Mouse (Mus musculus) brain, embryonic 14.5 days (tissue): ENCODE results near the gene Rbm12. TPM values are rescaled to one million over a fixed set of nuclear protein-coding genes. Genes with fewer than 3 reads are reported as not detected.

Source experiments
- DNase-seq: peaks from one replicate; pipeline ENCODE4 v3.0.0-alpha.2; 2011; ENCODE audit warnings: low read depth
- CTCF ChIP-seq: fragments of 200-500 bp; IDR thresholded peaks from 2 replicates; pipeline ENCODE4 v1.5.1; 2012; ENCODE audit warnings: inconsistent platforms, mild to moderate bottlenecking, moderate library complexity, borderline replicate concordance; ENCODE audit not compliant: insufficient read depth, insufficient read length; ENCODE audit errors: extremely low read depth
- POLR2A ChIP-seq: fragments of 200-500 bp; IDR thresholded peaks from 2 replicates; pipeline ENCODE4 v1.6.1; 2012; ENCODE audit warnings: mild to moderate bottlenecking, inconsistent platforms, borderline replicate concordance; ENCODE audit not compliant: poor library complexity, insufficient read depth, insufficient read length, severe bottlenecking; ENCODE audit errors: extremely low read depth
- polyA plus RNA-seq: library from polyadenylated mRNA; depleted of rRNA; stranded (reverse); fragments of >200 nt; gene quantifications from 2 replicates; pipeline ENCODE4 v1.2.3, GENCODE M21; 2012; rRNA removed

The Rbm12 gene
- polyA plus RNA-seq = 25.9 and 36.7 TPM in 2 replicates

DNA sequence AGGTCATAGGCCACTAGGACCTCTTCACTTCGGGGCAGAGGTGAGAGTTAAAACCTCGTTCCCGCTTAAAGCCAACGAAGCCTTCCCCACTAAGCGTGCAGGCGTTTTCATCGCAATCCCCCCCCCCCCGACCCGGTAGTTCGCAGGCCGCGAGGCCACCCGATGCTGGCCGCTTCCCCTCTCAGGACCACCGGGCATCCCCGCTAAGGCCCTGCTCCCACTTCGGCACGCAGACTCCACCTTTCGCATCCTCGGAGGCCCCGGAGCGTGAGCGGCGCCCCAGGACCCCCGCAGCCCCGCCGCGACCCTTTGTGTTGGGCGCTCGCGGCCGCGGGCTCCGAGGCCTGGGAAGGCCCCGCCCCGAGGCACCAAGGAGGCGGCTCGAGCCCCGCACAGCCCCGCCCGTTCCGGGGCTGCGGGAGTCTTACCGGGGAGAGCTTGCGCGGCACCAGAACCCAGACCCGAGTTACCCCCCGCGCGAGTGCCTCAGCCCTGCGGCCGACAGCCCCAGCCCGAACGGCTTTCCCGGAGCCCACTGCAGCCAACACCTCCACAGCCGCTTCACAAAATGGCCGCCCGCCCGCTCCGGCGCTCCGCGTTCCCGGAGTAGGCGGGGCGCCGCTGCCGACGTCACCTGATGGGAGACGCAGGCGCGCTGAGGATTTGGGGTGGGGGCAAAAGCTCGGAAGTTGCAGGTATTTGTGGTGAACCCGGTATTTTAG, at the start of gene Rbm12, which contains the start of gene Cpne1:
Gene Rbm12, minus strand, starts transcription at position 621 of the 722 bp plus-strand sequence.
Gene Cpne1, minus strand, starts transcription at position 608 of the 722 bp plus-strand sequence.
- no peak for TF ChIP-seq CTCF
- peak; percentile 79 for TF ChIP-seq POLR2A
- DNase-seq = peak; percentile 96

GRCm38 (mm10) chr2:156151538-156151937, 39.8 kb upstream of the Rbm12 start:
- no peak for TF ChIP-seq POLR2A
- TF ChIP-seq CTCF = no peak
- peak; percentile 14 for DNase-seq

DNA sequence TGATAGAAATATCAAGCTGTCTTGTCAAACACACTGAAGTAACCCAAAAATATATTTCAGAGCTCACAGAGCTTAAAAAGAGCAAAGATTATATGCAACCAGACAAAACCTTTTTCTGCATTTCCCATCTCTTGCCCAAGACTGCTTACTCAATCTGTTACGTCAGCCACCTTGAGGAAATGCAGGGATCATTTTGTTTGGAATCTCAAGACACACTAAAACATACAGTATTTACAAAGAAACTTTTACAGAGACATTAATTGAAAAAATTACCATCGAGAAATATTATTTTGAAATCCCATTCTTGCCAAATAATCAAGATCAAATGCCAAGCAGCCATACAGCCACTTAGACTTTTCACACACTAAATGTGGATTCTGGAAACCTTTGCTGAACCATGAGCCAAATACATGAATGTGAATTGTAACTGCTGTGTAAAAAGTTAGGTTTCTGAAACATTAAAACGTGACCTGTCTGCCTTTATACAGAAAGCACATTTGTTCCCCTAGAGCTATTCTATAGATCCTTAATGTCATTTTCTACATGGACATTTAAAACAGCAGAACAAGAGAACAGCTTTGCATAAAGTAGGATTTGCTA, 35.6 kb upstream of the Rbm12 start:
- no peak for DNase-seq
- TF ChIP-seq CTCF (no peak), POLR2A (no peak)

GRCm38 (mm10) chr2:156146272-156146989, 34.7 kb upstream of the Rbm12 start:
- TF ChIP-seq CTCF (no peak), POLR2A (no peak)
- DNase-seq = no peak

- TF ChIP-seq CTCF (no peak), POLR2A (no peak)
These were observed 33.8 kb upstream of the Rbm12 start for GRCm38 (mm10) chr2:156145486-156146130.

DNA sequence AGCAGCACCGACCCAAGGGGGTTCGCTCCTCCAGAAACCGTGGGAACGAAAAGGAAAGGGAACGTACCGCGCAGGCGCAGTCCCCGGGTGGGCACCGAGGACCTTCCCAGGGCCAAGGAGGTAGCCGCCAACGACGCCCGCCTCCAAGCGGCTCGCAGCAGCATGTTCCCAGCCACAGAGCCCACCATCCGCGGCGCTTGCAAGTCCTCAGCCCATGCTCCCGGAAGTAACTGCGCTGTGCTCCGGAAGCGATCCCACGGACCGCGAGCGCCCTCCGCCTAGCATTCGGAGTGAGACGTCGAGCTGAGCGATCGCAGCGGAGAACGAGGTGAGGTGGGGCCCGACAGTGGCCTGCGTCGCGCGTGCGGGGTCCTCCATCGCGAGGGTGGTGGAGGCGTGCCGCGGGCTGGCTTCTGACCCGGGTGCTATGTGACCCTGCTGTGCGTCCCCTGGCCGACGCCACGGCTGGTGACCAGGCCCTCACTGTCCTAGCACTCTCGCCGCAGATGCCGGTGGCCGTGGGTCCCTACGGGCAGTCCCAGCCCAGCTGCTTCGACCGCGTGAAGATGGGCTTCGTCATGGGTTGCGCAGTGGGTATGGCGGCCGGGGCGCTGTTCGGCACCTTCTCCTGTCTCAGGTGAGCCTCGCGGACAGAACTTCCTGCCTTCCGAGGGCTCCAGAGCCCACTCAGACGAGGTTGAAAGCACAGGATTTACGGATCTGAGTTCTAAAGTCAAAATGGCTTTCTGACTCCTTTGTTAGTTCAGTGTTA, 32.4 kb upstream of the Rbm12 start, which contains the start of the genes Romo1 and Nfs1:
Gene Romo1, plus strand, starts transcription at position 87 of the 772 bp plus-strand sequence.
Gene Nfs1, minus strand, starts transcription at position 234 of the 772 bp plus-strand sequence.
- peak; percentile 99 for DNase-seq
- TF ChIP-seq POLR2A (peak; percentile 62; the same call in 1 of the 2 replicates), CTCF (peak; percentile 38; the same call in 1 of the 2 replicates)

More at GRCm38 (mm10) chr2:156145486-156146130, 33.8 kb upstream of the Rbm12 start:
- DNase-seq = no peak

GRCm38 (mm10) chr2:156143367-156143766, 31.6 kb upstream of the Rbm12 start:
- TF ChIP-seq CTCF (no peak), POLR2A (no peak)
- no peak for DNase-seq

- TF ChIP-seq POLR2A = no peak
- TF ChIP-seq CTCF = no peak
- no peak for DNase-seq
These were observed 31.0 kb upstream of the Rbm12 start for GRCm38 (mm10) chr2:156142820-156143219.

- TF ChIP-seq CTCF (peak; percentile 23; the same call in 1 of the 2 replicates), POLR2A (no peak)
- no peak for DNase-seq
These were observed 23.9 kb upstream of the Rbm12 start for GRCm38 (mm10) chr2:156135695-156136094.

DNA sequence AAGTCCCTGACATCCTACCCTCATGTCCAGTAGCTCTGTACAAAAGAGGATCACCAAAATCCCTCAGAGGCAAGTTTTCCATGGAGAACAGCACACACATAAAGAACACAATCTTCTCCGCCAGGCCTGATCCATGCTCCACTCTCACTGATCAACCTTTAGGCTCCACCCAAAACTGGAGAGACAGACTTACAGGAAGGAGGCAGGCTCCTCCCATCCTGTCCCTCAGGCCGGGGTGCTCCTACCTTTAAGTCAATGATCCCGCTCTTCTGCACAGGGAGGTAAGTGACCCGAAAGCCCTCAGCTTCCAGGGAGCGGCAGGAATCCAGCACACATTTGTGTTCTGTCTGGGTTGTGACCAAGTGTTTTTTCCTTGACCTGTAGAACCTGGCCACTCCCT, 22.4 kb upstream of the Rbm12 start:
- no peak for DNase-seq
- TF ChIP-seq CTCF = no peak
- TF ChIP-seq POLR2A = no peak
